Mouse (Mus musculus) frontal cortex, postnatal 14 days (tissue): ENCODE measurements at regions not wholly inside any gene's neighbourhood (a gene's known extent, or its start where the extent isn't known, plus 50 kb on each side); places are given as distances from the start of the nearest gene placed in this dataset.
A peak's percentile ranks its signal among the peaks of the same experiment; 100 is the strongest.

Experiments
- DNase-seq, 2 experiments: peaks; one replicate each; pipeline ENCODE4 v3.0.0; 2022; ENCODE audit warnings: low spot score in 2 of 2

DNA sequence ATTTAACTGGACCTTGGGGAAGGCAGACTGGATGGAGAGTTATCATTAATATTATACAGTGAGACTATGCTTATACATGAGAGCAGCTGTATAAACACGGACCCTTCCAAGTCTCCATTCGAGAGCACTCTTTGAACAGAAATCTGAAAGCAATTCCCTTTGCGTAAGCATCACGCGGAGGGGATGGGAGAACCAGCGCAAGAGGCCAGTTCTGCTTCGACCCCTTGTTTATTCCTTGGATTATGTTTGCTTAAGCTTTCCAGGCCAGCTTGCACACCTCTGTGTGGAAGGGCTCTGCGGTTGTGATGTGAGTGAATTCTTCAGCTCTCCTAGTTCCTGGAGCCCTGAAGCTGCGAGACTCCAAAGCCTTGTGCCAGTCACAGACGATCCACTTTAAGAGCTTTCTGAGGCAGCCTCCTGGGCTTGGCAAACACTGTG, 109.2 kb upstream of the Fbxo11 start:
- no peak for DNase-seq

- DNase-seq = no peak
Measured at GRCm38 (mm10) chr17:88175951-88176623, 111.0 kb upstream of the Fbxo11 start.

DNA sequence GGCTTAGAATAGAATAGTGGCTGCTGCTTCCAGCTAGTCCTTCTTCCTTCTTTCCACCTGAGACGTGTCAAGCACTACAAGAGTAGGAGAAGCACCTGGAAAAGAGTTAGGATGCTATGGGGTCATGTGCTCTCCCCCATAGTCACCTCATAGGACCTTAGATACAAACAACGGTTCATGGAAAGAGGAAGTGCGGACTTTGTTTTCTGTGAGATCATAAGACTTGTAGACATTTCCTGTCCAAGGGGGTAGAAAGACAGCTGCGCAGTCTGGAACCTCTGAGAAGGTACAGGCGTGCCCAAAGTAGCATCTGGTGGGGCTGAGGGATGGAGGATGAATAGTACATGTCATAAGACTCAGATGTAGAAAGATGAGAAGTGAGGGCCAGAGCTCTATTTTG, 125.6 kb upstream of the Fbxo11 start:
- no peak for DNase-seq

DNA sequence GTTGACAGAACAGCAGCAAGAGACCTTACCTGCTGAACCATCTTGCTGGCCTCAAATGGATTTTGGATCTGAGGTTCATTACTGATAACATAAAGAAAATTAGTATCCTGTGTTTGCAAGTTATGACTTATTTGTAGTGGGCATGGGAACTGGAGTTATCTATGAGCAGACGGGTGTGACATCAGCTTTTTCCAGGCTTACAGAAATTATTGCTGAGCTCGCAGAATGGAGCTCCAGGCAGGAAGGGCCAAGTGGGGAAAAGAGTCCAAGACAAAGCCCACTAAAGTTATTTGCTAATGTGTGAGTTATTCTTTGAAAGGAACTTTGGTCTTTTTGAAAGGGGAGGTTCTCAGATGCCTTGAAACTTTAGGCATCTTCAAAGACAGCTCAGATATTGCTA, 126.4 kb upstream of the Fbxo11 start:
- DNase-seq = no peak

GRCm38 (mm10) chr17:88191930-88192807, 127.1 kb upstream of the Fbxo11 start:
- no peak for DNase-seq

DNA sequence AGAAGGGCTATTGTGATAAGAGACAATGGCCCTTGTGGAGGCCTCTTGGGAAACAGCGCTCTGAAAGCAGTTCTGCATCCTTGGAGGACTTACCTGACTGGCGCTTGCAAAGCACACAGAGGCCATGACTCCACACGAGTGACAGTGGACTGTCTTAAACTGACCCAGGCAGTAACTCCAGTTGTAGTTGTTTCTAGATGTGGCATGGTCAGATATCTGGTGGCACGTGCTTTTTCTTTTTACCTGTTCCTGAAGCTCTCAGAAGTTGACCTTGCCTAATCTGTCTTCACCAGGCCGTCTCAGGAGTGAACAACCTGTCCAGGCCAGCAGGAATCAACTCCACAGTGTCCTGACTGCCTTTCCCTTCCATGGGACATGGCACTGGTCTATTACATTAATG, 129.6 kb upstream of the Fbxo11 start:
- DNase-seq = no peak

- peak; percentile 8 to 25 for DNase-seq
Measured at GRCm38 (mm10) chr17:88195303-88195702, 130.2 kb upstream of the Fbxo11 start.

- DNase-seq = no peak
Measured at GRCm38 (mm10) chr17:88195893-88196292, 130.8 kb upstream of the Fbxo11 start.

DNA sequence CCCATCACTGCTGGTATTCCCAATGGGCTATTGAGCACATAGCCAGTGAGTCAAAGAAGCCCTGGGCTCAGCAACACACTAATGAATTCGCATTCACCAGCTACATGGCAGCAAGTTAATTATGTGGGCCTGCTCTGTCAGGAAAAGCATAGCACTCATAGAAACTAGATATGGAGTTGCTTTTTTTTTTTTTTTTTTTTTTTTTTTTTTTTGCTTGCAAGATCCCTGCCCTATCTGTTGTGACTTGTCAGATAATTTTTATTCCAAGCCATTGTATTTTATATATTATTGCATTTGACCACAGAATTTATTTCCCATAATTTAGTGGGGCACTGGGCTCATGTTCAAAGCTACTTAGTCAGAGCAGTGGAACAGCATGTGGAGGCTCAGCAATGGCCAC, 131.2 kb upstream of the Fbxo11 start:
- DNase-seq = no peak

GRCm38 (mm10) chr17:88197381-88197780, 132.3 kb upstream of the Fbxo11 start:
- no peak for DNase-seq

DNA sequence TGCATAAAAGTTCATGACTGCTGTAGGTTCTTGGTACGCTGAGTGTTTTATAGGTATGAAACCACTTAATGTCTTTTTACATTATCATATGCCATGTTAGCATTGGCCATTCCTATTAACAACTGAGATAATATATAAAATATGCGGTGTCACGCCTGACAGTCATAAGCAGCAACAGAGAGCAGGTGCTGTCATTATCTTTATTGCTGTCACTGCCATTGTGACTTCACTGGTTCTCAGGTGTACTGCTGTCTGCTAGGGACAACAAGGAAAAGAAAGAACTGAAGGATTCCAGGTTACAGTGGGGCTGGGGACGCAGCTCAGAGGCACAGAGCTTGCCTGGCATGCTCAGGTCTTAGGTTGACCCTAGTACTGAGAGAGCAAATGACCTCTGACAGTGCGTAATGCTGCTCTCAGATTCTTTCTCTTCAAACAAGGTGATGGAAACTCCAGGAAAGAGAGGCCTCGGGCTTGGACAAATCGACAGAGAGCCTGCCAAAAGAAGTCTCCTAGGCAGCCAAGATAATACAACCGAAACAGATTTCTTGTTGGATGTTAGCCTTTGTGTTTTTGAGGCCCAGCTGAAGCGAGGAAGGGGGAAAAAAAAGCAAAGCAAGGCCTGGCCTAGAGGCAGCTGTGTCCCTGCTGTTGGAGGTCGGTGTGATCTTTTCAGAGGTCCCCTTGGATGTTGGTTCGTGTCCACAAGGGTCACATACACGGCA, 136.3 kb upstream of the Fbxo11 start:
- no peak for DNase-seq

- no peak for DNase-seq
Measured at GRCm38 (mm10) chr17:88202214-88202613, 137.1 kb upstream of the Fbxo11 start.

DNA sequence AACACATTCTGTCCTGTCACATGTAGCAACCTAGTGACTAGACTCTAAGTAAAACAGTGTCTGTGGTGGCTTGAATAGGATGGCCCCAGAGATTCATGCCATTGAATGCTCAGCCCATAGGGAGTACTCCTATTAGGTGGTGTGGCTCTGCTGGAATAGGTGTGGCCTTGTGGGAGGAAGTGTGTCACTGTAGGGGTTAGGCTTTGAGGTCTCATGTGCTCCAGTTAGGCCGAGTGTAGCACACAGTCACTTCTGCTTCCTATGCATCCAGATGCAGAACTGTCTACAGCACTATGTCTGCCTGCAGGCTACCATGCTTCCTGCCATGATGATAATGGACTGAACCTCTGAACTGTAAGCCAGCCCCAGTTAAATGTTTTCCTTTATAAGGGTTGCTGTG, 144.5 kb upstream of the Fbxo11 start:
- no peak for DNase-seq

- no peak for DNase-seq
Measured at GRCm38 (mm10) chr17:88212121-88212520, 147.0 kb upstream of the Fbxo11 start.

DNA sequence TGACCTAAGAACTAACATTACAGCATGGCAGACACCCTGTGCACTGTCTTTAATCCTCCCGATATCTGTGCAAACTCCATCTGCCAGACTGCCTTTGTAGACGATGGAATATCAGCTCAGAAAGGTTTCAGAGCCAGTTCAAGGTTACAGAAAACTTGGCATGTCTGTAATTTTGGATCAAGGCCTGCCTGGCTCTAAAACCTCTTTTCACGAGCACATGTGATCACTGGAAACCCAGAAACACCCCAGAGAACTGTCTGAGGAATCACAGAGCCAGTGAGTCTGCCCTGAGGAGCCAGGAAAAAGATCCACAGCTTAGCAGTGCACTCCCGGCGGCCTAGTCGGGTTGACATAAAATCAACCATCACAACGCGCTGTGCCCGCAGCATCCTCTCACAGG, 149.7 kb upstream of the Fbxo11 start:
- DNase-seq = no peak

DNA sequence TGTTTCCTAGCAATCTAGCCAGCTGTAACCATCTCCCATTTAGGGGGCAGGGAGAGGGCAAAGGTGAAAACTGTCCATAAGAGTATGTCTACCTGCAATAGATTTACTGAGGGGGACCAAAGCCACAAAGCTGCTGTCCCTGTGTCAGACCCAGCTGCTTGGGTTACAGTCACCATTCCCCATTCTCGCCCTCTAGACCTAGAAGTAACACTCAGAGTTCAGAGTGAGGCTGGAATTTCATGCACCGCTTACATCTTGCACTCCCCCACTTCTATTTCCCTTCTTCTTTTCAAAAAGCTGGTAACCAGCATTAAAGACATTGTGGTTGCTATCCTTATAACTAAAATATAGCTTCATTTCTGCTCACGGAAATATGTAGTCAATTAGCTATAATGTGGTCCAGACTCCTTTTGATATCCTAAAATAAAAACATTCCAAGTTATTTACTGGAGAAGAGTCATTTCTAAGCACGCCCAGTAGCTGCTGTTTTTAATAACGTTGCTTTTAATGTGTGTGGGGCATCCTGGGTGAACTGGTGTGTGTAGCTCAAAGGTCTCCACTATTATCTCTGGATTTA, 157.4 kb upstream of the Fbxo11 start:
- no peak for DNase-seq

GRCm38 (mm10) chr17:88240476-88240875, 175.4 kb upstream of the Fbxo11 start:
- no peak for DNase-seq

DNA sequence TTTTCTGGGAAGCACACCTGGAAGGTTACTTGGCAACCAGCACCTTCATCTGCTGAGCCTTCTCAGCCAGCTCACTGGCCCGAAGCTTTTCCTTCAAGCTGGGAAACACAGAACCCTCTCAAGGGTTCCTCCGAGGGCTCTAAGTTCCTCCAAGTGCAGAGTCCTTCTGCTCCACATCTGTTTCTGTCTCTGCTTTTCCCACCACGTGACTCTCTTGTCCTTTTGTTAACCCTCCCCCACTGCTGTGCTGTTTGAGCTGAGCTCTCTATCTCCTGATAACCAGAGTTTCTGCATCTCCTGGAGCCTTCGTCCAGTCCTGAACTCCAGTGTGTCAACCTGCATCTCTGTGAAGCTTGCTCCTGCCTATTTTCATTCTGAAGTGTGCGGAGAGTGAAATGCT, 183.5 kb upstream of the Fbxo11 start:
- DNase-seq = no peak

DNA sequence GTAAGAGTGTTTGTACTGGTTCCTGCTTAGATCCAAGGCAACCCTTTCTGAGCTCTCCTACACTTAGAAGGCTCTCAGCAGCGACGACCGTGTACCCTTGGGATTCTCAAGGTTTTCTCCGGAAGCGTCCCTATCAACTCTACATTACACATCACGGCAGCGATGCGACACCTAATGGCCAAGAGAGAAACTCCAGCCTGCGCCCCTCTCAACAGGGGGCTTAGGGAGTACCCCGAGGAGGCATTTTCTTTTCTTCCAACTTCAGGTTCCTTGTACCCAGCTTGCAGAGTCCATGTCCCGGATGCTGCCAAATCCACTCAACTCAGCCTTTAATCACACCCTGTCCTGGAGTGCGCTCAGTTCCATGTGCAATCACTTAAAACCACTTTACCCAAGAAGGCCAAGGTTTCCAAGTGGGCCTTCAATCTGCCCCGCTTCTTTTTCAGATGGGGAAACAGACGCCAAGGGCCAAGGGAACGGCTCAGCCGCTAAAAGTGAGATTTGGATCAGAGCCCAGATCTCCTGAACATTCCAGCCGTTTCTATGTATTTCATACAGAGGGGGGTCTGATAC, 186.9 kb upstream of the Fbxo11 start:
- DNase-seq = peak in 1 of 2 experiments; percentile 68

- peak; percentile 36 to 69 for DNase-seq
Measured at GRCm38 (mm10) chr17:88255744-88256598, 184.5 kb upstream of the Foxn2 start.
